Mouse (Mus musculus): ENCODE data around the gene Mcm10.
A peak's percentile ranks its signal among the peaks of the same experiment; 100 is the strongest.

Gene Mcm10

DNA sequence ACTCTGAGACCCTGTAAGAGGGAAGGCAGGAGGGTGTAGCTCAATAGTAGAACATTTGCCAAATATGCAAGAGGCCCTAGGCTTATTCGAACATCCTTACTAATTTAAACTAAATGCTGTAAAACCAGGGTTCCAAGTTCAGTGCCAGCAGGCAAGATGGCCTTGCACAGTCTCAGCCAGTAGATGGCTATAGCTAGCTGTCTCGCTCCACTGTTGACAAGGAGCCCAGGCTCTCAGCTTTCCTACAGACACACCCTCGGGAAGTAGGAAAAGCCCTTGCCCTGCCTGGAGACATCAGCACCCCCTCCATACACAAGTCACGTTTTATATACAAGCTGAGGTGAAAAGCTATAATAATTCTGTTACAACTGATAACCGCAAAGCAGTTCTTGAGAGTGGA lies 20.1 kb upstream of the Mcm10 start:
- no peak for DNase-seq (ENCODE audit: low spot score)

DNA sequence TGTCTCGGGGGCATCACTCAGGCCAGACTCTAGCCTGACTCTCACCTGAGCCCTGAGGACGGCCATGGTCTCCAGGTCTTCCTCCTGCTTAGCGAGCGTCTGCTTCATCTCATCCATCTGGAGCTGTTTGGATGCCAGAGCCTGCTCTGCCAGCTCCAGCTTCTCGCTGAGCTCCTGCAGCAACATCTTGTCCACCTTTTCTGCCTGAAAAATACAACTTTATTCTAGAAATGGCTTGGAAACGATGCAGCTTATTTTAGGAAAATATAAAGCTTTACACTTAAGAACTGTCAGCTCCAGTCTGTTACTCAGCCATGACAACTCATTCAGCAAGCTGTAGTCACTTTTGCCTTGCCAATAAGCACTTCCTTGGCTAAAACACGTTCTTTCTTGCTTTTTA lies 18.6 kb upstream of the Mcm10 start:
- no peak for DNase-seq (ENCODE audit: low spot score)

GRCm38 (mm10) chr2:5029808-5030207 lies 17.2 kb upstream of the Mcm10 start:
- DNase-seq (ENCODE audit: low spot score) = no peak

GRCm38 (mm10) chr2:5028047-5028446 lies 15.5 kb upstream of the Mcm10 start:
- DNase-seq (ENCODE audit: low spot score) = no peak

GRCm38 (mm10) chr2:5027057-5027456 lies 14.5 kb upstream of the Mcm10 start:
- no peak for DNase-seq (ENCODE audit: low spot score)

DNA sequence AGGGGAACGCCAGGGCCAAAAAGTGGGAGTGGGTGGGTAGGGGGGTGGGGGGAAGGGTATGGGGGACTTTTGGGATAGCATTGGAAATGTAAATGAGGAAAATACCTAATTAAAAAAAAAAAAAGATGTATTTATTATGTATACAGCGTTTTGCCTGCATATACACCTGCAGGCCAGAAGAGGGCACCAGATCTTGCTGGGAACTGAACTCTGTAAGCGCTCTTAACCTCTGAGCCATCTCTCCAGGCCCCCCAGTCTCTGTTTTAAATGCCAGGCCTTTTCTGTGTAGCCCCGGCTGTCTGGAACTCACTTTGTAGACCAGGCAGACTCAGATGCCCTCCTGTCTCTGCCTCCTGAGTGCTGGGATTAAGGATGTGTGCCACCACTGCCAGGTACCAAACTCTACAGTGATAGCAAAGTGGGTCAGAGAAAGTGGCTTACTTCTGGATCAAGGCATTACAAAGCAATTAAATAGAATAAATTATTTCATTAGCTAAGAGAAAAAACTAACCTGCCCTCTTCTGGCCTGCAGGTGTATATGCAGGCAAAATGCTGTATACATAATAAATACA lies 12.7 kb upstream of the Mcm10 start:
- DNase-seq (ENCODE audit: low spot score) = peak; percentile 37

GRCm38 (mm10) chr2:5023699-5024399 lies 11.3 kb upstream of the Mcm10 start:
- DNase-seq (ENCODE audit: low spot score) = peak; percentile 28

- DNase-seq (ENCODE audit: low spot score) = no peak
Measured at GRCm38 (mm10) chr2:5023275-5023674, 10.7 kb upstream of the Mcm10 start.

- no peak for DNase-seq (ENCODE audit: low spot score)
Measured at GRCm38 (mm10) chr2:5019708-5020107, 7.1 kb upstream of the Mcm10 start.

DNA sequence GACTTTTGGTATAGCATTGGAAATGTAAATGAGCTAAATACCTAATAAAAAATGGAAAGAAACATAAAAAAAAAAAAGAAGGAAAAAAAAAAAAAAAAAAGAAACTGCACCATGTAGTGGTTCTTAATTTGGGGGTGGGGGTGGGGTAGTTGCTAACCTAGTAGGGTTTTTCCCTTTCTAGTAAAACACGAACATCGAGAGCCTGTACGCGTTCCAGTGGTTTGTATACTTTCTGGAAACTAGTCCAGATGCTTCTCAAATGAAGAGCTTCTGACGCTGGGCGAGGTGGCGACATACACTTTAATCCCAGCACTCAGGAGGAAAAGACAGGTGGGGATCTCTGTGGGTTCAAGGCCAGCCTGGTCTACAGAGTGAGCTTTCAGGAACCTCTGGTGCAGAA lies 4.3 kb upstream of the Mcm10 start:
- DNase-seq (ENCODE audit: low spot score) = no peak

DNA sequence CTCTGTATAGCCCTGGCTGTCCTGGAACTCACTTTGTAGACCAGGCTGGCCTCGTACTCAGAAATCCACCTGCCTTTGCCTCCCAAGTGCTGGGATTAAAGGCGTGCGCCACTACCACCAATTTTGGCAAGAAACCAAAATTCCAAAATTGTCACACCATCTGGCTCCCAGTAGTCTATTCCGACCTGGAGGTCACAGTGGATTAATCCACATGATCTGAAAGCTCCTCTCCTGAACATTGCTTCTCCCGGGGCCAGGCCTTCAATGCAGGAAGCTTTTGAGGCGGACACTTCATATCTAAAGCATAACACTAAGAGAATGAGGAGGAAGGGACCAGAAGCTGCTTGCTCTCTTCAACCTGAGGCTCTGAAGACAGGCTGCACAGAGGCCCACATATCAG lies 2.9 kb upstream of the Mcm10 start:
- no peak for DNase-seq (ENCODE audit: low spot score)

DNA sequence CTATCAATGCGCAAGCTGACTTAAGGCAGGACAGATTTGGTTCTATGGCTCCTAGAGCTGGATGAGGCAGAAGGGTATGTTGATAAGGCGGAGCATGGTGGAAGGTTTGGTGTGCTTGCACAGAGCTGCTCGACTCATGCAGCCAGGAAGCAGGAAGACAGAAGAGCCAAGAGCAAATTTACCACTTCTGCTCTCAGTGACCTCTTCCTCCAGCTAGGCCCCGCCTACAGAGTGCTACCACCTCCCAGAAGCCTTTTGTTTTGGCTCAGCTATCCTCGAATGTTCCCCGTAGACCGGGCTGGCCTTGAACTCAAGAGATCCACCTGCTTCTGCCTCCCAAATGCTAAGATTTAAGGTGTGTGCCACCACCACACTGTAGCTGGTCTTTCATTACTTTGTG lies 2.0 kb upstream of the Mcm10 start:
- no peak for DNase-seq (ENCODE audit: low spot score)

DNA sequence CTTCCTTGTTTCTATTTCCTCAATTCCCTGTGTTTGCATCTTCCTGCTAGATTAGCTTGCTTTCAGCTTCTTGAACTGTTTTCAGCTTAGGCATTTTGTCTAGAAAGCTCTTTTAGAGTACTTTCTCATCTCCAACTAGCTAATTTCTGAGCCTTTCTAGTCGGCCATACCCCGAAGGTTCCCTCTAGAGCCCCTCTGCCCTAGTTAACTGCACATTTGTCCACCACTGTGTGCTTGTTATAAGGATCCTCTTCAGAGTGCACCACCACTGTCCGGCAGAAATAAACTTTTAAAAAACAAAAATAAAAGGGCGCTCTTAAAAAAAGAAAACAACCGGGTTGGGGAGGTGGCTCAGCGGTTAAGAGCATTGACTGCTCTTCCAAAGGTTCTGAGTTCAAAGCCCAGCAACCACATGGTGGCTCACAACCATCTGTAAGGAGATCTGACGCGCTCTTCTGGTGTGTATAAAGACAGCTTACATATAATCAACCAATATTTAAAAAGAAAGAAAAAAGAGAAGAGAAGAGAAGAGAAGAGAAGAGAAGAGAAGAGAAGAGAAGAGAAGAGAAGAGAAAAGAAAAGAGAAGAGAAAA lies 597 bp downstream of the Mcm10 start:
- peak; percentile 22 for DNase-seq (ENCODE audit: low spot score)

- no peak for DNase-seq (ENCODE audit: low spot score)
Measured at GRCm38 (mm10) chr2:5007107-5007506, 5.5 kb downstream of the Mcm10 start.

DNA sequence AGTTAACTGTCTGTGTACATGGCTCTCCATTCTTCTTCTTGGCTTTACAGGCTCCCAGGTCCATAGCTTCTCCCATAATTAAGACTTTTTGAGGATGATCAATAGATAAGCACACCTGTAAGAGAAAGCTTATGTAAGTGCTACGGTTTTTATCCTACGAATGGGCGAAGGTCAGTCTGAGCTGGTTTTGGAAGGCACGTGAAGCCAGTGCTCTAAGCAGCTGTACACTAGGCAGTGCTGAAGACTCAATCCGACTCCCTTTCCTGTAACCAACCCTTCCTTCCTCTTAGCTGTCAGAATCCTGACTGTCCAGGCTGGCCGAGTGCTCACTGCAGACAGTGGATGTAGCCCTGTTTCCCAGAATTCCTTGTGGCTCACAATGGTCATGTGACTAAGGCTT lies 11.3 kb downstream of the Mcm10 start:
- no peak for DNase-seq (ENCODE audit: low spot score)

GRCm38 (mm10) chr2:4998905-4999304 lies 13.7 kb downstream of the Mcm10 start:
- no peak for DNase-seq (ENCODE audit: low spot score)

GRCm38 (mm10) chr2:4996421-4996824 lies 16.2 kb downstream of the Mcm10 start:
- no peak for DNase-seq (ENCODE audit: low spot score)

DNA sequence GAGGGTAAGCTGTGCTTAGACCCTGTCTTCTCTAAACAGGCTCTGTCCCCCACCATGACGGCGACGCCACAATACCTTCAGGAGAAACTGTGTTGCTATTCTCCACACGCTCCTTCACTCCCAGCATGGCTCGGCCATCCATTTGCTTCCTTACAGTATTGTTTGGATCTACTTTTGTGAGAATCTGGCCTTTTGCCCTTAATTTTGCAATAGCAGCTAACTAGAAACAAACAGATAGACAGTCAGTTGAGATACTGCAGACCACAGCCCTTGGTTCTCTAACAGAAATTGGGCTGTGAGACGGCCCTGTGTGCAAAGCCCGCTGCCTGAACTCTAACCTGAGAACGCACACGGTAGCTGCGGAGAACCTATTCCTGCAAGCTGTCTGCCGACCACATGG lies 16.9 kb downstream of the Mcm10 start:
- DNase-seq (ENCODE audit: low spot score) = no peak

DNA sequence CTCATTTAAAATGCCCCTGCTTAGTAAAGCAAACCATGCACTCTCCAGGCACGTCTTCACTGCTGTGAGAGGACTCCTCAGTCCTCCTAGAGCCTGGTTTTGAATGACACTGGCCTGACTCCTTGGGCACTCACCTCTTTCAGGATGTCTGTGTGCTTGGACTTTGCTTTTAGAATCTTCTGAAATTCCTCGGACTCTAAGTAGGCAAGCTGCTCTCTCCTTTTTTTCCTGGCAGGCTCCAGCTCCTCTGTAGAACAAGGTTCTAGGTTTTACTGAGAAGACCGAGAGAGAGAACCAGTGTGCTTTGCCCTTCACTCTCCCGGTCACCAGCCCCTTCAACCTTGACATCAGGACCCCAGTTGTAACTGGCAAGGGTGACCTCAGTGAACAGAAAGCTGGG lies 18.2 kb downstream of the Mcm10 start:
- DNase-seq (ENCODE audit: low spot score) = no peak

DNA sequence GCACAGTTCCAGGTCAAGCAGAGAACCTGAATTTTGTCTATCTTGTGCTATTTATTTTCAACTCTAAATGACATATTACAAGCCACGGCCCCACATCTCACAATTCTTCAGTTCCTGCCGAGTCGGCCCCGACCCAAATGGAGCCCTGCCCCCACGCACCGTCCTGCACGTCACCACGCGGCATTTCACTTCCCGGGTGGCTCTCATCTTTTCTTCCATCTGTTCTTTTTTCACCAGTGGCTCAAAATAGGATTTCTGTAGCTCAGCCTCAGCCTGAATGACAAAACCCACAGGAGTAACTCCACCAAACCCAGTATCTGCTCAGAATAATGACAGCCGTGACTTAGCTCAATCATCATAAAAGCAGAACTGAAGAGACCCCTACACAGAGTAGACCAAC lies 19.0 kb downstream of the Mcm10 start:
- DNase-seq (ENCODE audit: low spot score) = no peak

GRCm38 (mm10) chr2:4988826-4989424 lies 23.7 kb downstream of the Mcm10 start:
- DNase-seq (ENCODE audit: low spot score) = peak; percentile 31

GRCm38 (mm10) chr2:4987388-4988180 lies 25.0 kb downstream of the Mcm10 start:
- DNase-seq (ENCODE audit: low spot score) = no peak

GRCm38 (mm10) chr2:4986798-4987197 lies 25.8 kb downstream of the Mcm10 start:
- no peak for DNase-seq (ENCODE audit: low spot score)
